Comparison of ENCODE assay signal across 26 mouse cellular contexts in genomic region chr10:81055169-81055568, GRCm38 (mm10). TPM values are rescaled to one million over a fixed set of nuclear protein-coding genes. Genes with fewer than 3 reads are reported as not detected.
DNase-seq lines count a peak whose midpoint lies in the region; ATAC-seq lines count a peak whose summit lies in the region.
"Had no signal": no experiment of that assay in that cellular context is flagged by ENCODE, and none has a peak within 500 bp of the region (broad histone marks: within the 10 kb centered on the region; RNA-seq: fewer than 3 reads in every experiment).

No protein-coding gene starts in this region.

- intact Hi-C loops in left cerebral cortex, postnatal 36 days (cut with DNase I) = no loop called here

- no peaks in the 10 kb centered on the region for H3K27me3 ChIP-seq in hindbrain, embryonic 12.5 days
- H3K27me3 ChIP-seq in hindbrain, embryonic 11.5 days (ENCODE audit: control insufficient read depth, insufficient read depth, low read length) = no peaks in the 10 kb centered on the region
- H3K27me3 ChIP-seq: embryonic facial prominence, embryonic 15.5 days; heart, embryonic 12.5 days; hindbrain, embryonic 15.5 days had no signal

- H3K36me3 ChIP-seq in hindbrain, embryonic 12.5 days = peaks cover 29% of the 10 kb centered on the region
- peaks cover 17% of the 10 kb centered on the region; the same call in 1 of the 2 replicates for H3K36me3 ChIP-seq in hindbrain, embryonic 11.5 days (ENCODE audit: control insufficient read depth, insufficient read depth, low read length)

- H3K4me1 ChIP-seq in hindbrain, embryonic 12.5 days = peaks cover 34% of the 10 kb centered on the region
- H3K4me1 ChIP-seq in hindbrain, embryonic 11.5 days (replicated peaks; ENCODE audit: control insufficient read depth, insufficient read depth, low read length) = peaks cover 9% of the 10 kb centered on the region

- H3K4me3 ChIP-seq in hindbrain, embryonic 12.5 days = no peak overlapping the region
- H3K4me3 ChIP-seq in hindbrain, embryonic 11.5 days (ENCODE audit: low read depth, low read length) = no peak overlapping the region
- H3K4me3 ChIP-seq: embryonic facial prominence, embryonic 15.5 days; erythroblast, embryonic 14.5 days; forebrain, embryonic 10.5 days; heart, embryonic 12.5 days; hindbrain, embryonic 15.5 days had no signal

- H3K9me3 ChIP-seq in hindbrain, embryonic 12.5 days (replicated peaks) = no peaks in the 10 kb centered on the region
- H3K9me3 ChIP-seq in hindbrain, embryonic 11.5 days (ENCODE audit: control insufficient read depth, low read length) = no peaks in the 10 kb centered on the region
- H3K9me3 ChIP-seq: embryonic facial prominence, embryonic 15.5 days; forebrain, embryonic 10.5 days; G1E; heart, embryonic 12.5 days; hindbrain, embryonic 15.5 days had no signal

- 91% methylated on average over 6 of the region's 6 CpGs for WGBS in hindbrain, embryonic 12.5 days
- 83% methylated on average over 6 of the region's 6 CpGs for WGBS in hindbrain, embryonic 11.5 days

- DNase-seq in adrenal gland, postnatal 25 days = peak; percentile 1
- no peak for DNase-seq in adrenal gland, postnatal 10 days
- no peak for DNase-seq in hindbrain, embryonic 11.5 days (ENCODE audit: low spot score)
- DNase-seq in layer of hippocampus, adult 9-11 months = peak; percentile 45
- DNase-seq in layer of hippocampus, postnatal 36 days = no peak
- peak; percentile 61 for DNase-seq in brain, adult 2 months (ENCODE audit: low read depth, low spot score)
- DNase-seq in left cerebral cortex, postnatal 36 days (ENCODE audit: low spot score in 2 of 2) = no peak
- DNase-seq: B cell, adult 2 months; cerebellum, adult 2 months; cerebellum, postnatal 14 days; embryo, embryonic 11 days; gastrocnemius, postnatal 10 days; heart, adult 18-20 months; heart, postnatal 4 days had no signal

- no peak overlapping the region for H3K27ac ChIP-seq in hindbrain, embryonic 12.5 days
- no peak overlapping the region for H3K27ac ChIP-seq in hindbrain, embryonic 11.5 days (ENCODE audit: low read depth, low read length)
- H3K27ac ChIP-seq: embryonic facial prominence, embryonic 15.5 days; forebrain, embryonic 10.5 days; hindbrain, embryonic 15.5 days had no signal

- ATAC-seq in hindbrain, embryonic 12.5 days (ENCODE audit: low FRiP score) = no peak
- no peak for ATAC-seq in hindbrain, embryonic 11.5 days (ENCODE audit: low FRiP score)
- ATAC-seq: CD4-positive, CD25-positive, alpha-beta regulatory T cell, adult 4 months; forebrain, embryonic 14.5 days; inflammation-experienced regulatory T-cells, adult 6 months had no signal

- no peak overlapping the region for H3K4me2 ChIP-seq in hindbrain, embryonic 12.5 days (replicated peaks)
- no peak overlapping the region for H3K4me2 ChIP-seq in hindbrain, embryonic 11.5 days (replicated peaks; ENCODE audit: low read depth, low read length)
- H3K4me2 ChIP-seq: embryonic facial prominence, embryonic 15.5 days; heart, embryonic 12.5 days; hindbrain, embryonic 15.5 days had no signal

- peak overlapping the region; percentile 25; the same call in 1 of the 2 replicates for H3K9ac ChIP-seq in hindbrain, embryonic 12.5 days
- H3K9ac ChIP-seq in hindbrain, embryonic 11.5 days (ENCODE audit: low read depth, low read length) = no peak overlapping the region
- H3K9ac ChIP-seq: embryonic facial prominence, embryonic 15.5 days; heart, embryonic 12.5 days; hindbrain, embryonic 15.5 days had no signal

RNA-seq across cellular contexts. Expression of gene Sgta, which starts 4.8 kb away (rescaled TPM):
- total RNA-seq in adrenal gland, postnatal 25 days (2021) = 198 and 223 TPM in 2 replicates
- total RNA-seq in adrenal gland, postnatal 10 days (2021) = 100 to 1,000 TPM; 190 to 191 TPM
- 259 and 269 TPM in 2 replicates for polyA plus RNA-seq in hindbrain, embryonic 12.5 days (2016; fragmentation: Nextera tagmentation; extraction: Ambion mirVana)
- polyA plus RNA-seq in hindbrain, embryonic 11.5 days (2014; fragmentation: Nextera tagmentation; extraction: Ambion mirVana) = 200 and 210 TPM in 2 replicates
- total RNA-seq in layer of hippocampus, postnatal 36 days (2021) = 100 to 1,000 TPM; 174 to 175 TPM
- 100 to 1,000 TPM; 169 to 176 TPM for total RNA-seq in left cerebral cortex, postnatal 36 days (2021)

RNA-seq across cellular contexts. Expression of gene Thop1, which starts 14.7 kb away (rescaled TPM):
- 54.3 and 80.2 TPM in 2 replicates for total RNA-seq in adrenal gland, postnatal 25 days (2021)
- 10 to 100 TPM; 31.8 to 42.4 TPM for total RNA-seq in adrenal gland, postnatal 10 days (2021)
- polyA plus RNA-seq in hindbrain, embryonic 12.5 days (2016; fragmentation: Nextera tagmentation; extraction: Ambion mirVana) = 57.5 and 58.0 TPM in 2 replicates
- 44.1 and 46.4 TPM in 2 replicates for polyA plus RNA-seq in hindbrain, embryonic 11.5 days (2014; fragmentation: Nextera tagmentation; extraction: Ambion mirVana)
- total RNA-seq in layer of hippocampus, postnatal 36 days (2021) = 10 to 100 TPM; 48.9 to 55.3 TPM
- 10 to 100 TPM; 47.0 to 49.8 TPM for total RNA-seq in left cerebral cortex, postnatal 36 days (2021)

RNA-seq across cellular contexts. Expression of gene Slc39a3, which starts 17.9 kb away (rescaled TPM):
- total RNA-seq in adrenal gland, postnatal 25 days (2021) = 45.1 and 80.7 TPM in 2 replicates
- 10 to 100 TPM; 28.5 to 32.8 TPM for total RNA-seq in adrenal gland, postnatal 10 days (2021)
- 33.8 and 37.0 TPM in 2 replicates for polyA plus RNA-seq in hindbrain, embryonic 12.5 days (2016; fragmentation: Nextera tagmentation; extraction: Ambion mirVana)
- polyA plus RNA-seq in hindbrain, embryonic 11.5 days (2014; fragmentation: Nextera tagmentation; extraction: Ambion mirVana) = 9.2 and 11.0 TPM in 2 replicates
- total RNA-seq in layer of hippocampus, postnatal 36 days (2021) = 10 to 100 TPM; 69.6 to 71.4 TPM
- total RNA-seq in left cerebral cortex, postnatal 36 days (2021) = 10 to 100 TPM; 66.9 to 74.2 TPM

RNA-seq across cellular contexts. Expression of gene Diras1, which starts 29.7 kb away (rescaled TPM):
- 1.9 and 2.9 TPM in 2 replicates for total RNA-seq in adrenal gland, postnatal 25 days (2021)
- total RNA-seq in adrenal gland, postnatal 10 days (2021) = 1 to 10 TPM; 2.8 to 3.4 TPM
- 16.4 and 16.7 TPM in 2 replicates for polyA plus RNA-seq in hindbrain, embryonic 12.5 days (2016; fragmentation: Nextera tagmentation; extraction: Ambion mirVana)
- 3.4 and 5.8 TPM in 2 replicates for polyA plus RNA-seq in hindbrain, embryonic 11.5 days (2014; fragmentation: Nextera tagmentation; extraction: Ambion mirVana)
- 10 to 100 TPM; 96.5 to 98.1 TPM for total RNA-seq in layer of hippocampus, postnatal 36 days (2021)
- 100 to 1,000 TPM; 102 to 111 TPM for total RNA-seq in left cerebral cortex, postnatal 36 days (2021)
- total RNA-seq: common myeloid progenitor, adult 5-6 weeks; heart, adult 18-20 months; heart, postnatal 4 days had no signal
- polyA plus RNA-seq: CD4-positive, CD25-positive, alpha-beta regulatory T cell, adult 4 months; erythroblast, embryonic 14.5 days; heart, embryonic 12.5 days; heart, postnatal 0 days; inflammation-experienced regulatory T-cells, adult 6 months had no signal

RNA-seq across cellular contexts. Expression of gene Gng7, which starts 40.4 kb away (rescaled TPM):
- total RNA-seq in adrenal gland, postnatal 25 days (2021) = 4.5 and 7.8 TPM in 2 replicates
- total RNA-seq in adrenal gland, postnatal 10 days (2021) = 1 to 10 TPM; 5.4 to 6.4 TPM
- 10.1 and 10.7 TPM in 2 replicates for polyA plus RNA-seq in hindbrain, embryonic 12.5 days (2016; fragmentation: Nextera tagmentation; extraction: Ambion mirVana)
- 6.6 and 7.2 TPM in 2 replicates for polyA plus RNA-seq in hindbrain, embryonic 11.5 days (2014; fragmentation: Nextera tagmentation; extraction: Ambion mirVana)
- total RNA-seq in layer of hippocampus, postnatal 36 days (2021) = 100 to 1,000 TPM; 161 to 175 TPM
- total RNA-seq in left cerebral cortex, postnatal 36 days (2021) = 100 to 1,000 TPM in 1 of 2 experiments, 10 to 100 TPM in 1; 97.9 to 136 TPM
- polyA plus RNA-seq: erythroblast, embryonic 14.5 days; inflammation-experienced regulatory T-cells, adult 6 months had no signal

Comparison
In these comparisons a context has a peak if more than half of its experiments do, and no peak if none do; other contexts are left out.
1. DNase-seq: peak in adrenal gland, postnatal 25 days (single experiment), layer of hippocampus, adult 9-11 months (single experiment) and brain, adult 2 months (single experiment); none in adrenal gland, postnatal 10 days (single experiment), hindbrain, embryonic 11.5 days (single experiment), layer of hippocampus, postnatal 36 days (0 of 2) and left cerebral cortex, postnatal 36 days (0 of 2).